Mouse (Mus musculus) fibroblast of lung, adult 2 months (primary cell): ENCODE measurements at regions not wholly inside any gene's neighbourhood (a gene's known extent, or its start where the extent isn't known, plus 50 kb on each side); places are given as distances from the start of the nearest gene placed in this dataset.
"Not testable (repeated sequence)": the region's sequence is repeated elsewhere in the genome, so short reads cannot be mapped to it uniquely, and the experiment has no call there.

Experiments used
- DNase-seq: peaks from one replicate; pipeline ENCODE4 v3.0.0-alpha.2; 2011; ENCODE audit warnings: low read depth

DNA sequence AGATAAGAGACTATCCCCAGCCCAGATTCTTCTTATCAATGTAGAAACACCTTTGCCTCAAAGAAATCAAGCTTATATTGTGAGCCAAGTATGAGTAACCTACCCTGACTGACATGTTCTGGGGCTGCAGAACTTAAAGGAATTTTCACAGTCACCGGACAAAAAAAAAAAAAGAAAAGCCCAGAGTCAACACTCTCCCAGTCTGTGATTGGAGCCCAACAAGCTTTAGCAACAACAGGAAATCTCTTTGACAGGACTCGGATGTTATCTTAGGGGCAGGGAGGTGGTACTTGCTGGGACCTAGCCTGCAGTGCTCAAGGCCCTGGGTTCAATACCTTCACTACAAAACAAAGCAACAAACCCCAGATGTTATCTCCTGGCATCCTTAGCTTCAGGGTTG is 114.2 kb downstream of the Nectin1 start:
- DNase-seq, result no peak

DNA sequence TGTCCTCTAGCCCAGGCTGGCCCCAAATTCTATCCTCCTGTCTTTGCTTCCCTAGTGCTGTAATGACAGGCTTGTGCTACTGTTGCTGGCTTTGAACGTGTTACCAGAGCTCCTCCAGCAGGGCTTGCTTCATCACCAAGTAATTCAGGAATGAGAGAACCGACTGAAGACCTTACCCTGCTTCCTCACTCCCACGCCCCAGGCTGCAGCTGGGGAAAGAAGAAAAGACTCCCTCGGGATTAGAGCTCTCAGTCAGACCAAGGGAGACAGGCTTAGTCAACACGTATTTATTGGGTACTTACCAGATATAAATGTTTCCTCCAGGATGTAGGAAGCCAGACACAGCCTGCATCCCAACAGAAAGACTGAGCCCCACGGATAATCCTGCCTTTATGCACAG is 115.0 kb downstream of the Nectin1 start:
- DNase-seq, result no peak

DNA sequence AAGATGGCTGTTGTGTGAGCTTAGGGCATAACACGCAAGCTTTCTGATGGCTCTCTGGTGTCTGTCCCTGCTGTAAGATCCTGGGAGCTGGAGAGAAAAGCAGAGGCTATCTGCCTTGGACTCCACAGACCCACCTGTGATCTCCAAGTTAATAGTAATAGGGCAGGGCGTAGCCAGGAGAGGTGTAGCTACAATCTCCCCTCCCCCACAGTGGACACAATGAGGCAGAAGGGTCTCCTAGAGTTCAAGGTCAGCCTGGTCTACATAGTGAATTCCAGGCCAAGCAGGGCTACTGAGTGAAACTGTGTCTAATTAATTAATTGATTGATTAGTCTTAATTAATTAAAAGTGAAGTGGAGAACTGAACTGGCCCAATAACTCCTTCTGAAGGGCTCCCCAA is 116.5 kb downstream of the Nectin1 start:
- no peak for DNase-seq

DNA sequence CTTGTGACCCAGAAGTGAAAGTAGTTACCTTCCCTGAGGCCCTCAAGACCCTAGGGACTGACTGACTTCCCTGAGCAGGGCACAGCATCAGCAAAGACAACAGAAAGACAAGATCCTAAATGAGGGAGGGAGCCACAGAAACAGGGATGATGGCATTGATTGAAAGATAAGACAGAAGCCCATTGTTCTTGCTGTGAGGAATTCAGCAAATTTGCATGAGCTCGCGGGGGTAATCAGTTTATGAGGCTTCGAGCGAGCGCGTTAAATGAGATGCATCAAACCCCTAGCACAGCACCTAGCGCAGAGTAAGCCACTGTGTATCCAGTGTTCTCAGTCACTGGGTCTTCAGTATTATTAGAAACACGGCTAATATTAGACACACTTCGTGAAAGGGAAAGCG is 117.6 kb downstream of the Nectin1 start:
- no peak for DNase-seq

DNA sequence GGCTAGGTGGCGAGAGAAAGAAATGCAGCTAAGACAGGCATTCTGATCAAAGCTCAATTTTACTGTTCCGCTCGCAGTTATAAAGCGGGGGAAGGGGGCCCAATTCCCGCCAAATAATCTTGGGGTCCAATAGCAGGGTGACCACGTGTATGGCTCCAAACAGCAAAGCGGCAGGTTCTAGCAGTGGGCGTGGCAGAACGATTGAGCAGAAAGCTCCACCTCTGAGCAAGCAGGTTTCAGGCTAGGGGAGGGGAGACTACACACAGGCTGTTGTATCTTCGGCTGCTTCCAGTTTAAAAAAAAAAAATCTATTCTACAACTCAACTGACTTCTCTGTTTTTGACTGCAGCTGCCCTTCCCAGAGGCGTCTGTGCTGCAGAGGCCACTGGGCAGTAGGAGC is 118.2 kb downstream of the Nectin1 start:
- DNase-seq, result not testable (repeated sequence)

DNA sequence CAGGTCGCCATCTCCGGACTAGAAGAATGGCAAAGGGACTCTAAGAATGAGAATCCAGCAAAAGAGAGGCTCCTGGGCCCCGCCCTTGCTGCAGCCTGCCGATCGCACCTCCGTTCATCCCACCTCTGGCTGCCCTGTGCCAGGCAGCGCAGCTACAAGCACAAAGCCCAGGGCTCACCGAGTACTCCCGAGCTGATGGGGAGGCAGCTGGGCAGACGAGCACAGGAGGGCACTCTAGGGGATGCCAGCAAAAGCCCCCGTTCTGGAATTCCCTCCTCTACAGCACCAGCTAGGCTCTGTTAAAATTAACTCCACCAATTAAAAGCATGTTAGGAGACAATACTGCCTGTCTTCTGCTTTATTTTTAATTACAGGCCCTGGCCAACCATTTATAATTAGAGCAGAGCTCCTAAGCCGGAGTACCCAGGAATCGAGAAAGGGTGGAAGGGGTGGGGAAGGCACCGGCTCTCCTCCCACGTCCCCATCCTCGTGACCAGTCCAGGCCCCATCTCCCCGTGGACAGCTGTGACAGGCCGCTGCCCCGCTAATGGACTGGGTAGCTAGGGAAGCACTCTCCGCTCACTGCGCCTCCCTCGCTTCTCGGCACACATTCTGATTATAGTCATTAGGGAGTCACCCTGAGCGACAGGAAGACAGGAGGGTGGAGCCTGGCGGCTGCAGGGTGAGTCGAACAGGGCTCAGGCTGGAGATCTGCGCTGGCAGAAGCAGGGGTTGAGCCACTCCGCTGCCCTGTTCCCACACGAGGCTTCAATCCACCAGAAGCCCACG is 120.0 kb downstream of the Nectin1 start:
- no peak for DNase-seq

DNA sequence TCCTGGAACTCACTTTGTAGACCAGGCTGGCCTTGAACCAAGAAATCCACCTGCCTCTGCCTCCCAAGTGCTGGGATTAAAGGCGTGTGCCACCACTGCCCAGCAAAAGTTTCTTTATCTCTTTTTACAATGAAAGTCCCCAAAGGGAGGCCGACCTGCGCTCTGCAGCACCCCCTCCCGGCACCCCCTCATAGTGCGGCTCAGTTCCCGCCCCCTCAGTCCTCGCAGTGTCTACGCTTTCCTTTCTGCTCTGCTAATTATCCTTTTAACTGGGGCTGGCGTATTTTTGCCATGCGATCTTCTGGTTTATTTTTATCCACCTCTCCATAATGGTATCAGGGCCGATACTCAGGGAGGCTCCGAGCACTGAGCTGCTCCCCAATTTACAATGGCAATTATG is 123.0 kb downstream of the Nectin1 start:
- DNase-seq, result no peak

DNA sequence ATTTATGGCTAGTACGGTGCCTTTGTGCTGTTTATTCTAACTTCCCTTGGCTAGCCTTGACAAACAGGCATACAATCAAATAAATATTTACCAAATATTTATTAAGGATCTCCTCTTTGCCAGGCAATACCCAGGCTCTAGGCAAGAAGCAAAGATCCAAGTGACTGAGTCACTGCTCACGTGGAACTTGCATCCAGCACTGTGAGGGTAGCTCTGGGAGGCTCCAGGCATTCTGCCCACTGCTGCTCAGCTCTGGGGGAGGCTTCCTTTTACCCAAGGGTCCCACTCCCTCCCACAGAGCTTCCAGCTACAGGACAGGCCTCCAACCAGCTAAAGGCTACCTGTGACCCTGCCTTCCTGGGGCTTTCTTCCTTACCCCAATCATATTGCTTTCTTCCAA is 130.1 kb downstream of the Nectin1 start:
- DNase-seq, result peak; percentile 74

DNA sequence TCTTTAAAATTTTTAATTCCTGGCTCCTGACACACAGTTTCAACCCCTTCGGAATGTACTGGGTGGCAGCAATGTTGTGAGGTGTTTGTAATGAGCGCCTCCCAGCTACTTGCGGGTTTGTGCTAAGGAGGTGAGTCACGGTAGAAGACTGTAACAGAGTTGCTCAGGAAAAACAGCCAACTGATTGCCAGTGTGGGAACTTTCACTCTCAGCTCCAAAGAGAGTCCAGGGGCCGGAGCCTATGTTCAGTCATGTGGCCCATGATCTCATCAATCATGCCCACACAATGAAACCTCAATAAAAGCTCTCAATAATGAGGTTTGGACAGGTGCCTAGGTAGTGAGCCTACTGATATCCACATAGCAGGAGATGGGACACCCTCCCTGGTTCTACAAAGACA is 130.5 kb downstream of the Nectin1 start:
- peak; percentile 95 for DNase-seq

DNA sequence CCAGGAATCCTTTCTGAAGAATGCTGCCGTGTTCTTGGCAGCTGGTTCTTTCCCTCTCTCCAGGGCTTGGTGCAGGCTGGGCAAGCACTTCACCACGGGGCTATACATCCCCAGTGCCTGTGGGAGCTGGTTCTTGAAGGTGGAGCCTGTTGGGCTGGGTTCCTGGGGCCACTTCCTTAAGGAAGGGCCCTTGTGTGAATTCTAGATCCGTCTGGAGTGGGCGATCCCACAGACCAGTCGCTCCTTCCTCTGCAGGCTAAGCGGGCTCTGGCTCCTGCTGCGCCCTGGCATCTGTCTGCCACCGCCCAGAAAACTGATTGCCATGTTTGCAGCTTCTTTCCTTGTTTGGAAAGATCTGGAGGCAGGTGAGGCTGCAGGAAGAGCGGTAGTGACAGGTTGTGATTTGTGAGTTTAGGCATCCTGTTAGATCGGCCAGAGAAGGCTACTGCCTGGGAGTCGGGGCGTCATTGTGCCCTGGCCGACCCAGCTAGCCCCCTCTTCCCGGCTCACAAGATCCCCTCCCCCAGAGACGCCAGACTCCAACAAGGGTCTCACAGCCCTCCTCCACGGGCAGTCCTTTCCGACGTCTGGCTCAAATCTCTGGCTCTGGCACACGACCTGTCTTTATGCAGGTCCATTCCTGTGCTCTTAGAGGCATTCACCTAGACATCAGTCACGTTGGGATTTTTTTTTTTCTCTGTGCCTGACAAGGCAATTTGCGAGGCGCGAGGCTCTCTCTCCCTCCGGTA is 135.6 kb downstream of the Nectin1 start:
- no peak for DNase-seq

DNA sequence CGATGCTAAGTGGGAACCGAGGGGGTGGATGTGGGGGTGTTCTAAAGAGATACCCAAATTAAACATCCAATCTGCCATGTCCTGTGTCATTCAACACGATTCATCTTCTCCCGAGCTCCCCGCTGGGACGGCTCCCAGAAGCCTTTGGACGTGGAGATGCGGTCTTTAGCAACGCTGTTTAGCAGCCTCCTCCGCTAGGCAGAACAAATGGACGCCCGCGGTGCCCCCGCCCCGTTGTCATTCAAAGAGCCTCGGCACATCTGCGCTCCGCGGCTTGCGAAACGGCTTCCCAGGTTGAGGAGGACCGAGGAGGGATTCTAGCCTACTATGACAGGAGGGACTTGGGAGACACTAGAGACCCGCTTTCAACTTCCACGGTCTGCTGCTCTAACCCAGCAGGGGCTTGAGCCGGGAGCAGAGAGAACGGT is 136.2 kb downstream of the Nectin1 start:
- DNase-seq, result no peak

DNA sequence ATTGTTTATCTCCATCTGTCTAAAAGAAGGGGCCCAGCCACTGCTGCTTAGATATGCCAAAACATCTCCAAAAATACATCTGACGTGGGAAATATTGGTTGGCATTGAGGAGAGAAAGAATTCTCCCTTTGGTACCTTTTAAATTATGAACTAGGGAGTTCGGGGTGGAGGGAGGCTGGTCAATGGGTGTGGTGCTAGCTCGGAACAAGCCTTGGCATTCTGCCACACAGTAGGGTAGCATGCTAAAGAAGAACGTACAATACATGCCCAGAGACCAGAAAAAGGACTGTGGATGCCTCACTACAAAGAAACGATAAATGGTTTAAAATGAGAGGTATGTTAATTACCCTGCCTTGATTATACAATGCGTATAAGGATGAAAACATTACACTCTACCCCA is 149.3 kb downstream of the Nectin1 start:
- DNase-seq, result no peak

DNA sequence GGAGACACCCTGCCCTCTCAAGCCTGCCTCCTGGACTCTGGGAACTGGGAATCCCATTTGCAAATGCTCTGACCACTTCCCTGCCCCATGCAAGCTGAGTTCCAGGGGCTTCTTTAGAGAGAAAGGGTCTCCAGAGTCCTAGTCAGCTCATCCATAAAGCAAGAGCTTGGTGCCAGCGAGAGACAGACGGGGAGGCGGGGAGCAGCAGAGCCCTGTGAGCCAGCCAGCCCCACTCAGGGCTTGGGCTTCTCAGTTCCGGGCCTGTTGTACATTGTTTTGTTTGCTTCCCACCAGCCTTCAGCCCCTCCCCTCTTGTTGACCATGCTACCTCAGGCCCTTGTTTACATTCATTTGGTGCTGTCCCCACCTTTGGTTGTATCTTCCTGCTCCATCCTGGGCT is 143.9 kb upstream of the Thy1 start:
- DNase-seq, result no peak

DNA sequence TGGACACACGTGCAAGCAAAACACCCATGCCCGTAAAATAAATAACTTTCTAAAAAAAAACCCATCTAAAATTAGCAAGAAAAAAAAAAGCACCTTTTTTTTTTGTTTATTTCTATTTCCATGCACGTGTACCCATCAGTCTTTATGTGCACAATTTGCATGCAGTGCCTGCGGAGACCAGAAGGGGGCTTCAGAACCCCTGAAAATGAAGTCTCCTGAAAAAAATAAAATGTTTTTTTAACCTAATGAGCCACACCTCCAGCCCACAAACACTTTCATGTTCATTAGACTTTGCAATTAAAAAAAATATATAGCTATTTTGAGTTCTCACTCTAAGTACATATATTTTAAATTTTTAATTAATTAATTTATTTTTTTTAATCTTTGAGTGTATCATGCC is 134.9 kb upstream of the Thy1 start:
- no peak for DNase-seq

DNA sequence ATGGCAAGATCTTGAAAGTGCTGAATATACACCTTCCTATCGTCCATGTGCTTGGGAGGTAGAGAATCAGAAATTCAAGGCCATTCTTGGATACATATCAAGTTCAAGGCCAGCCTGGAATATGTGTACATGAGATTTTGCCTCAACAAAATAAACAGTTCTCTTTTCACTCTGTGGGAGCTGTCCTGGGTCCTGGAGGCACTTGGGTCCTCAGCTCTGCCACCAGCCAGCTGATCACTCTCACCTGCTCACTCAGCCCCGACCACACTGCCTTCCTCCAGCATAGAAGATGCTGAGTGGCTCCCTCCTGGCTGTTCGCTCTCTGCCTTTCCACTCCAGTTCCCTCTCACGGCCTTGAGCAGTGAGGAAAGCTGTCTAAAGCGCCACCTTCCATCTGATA is 128.2 kb upstream of the Thy1 start:
- no peak for DNase-seq

DNA sequence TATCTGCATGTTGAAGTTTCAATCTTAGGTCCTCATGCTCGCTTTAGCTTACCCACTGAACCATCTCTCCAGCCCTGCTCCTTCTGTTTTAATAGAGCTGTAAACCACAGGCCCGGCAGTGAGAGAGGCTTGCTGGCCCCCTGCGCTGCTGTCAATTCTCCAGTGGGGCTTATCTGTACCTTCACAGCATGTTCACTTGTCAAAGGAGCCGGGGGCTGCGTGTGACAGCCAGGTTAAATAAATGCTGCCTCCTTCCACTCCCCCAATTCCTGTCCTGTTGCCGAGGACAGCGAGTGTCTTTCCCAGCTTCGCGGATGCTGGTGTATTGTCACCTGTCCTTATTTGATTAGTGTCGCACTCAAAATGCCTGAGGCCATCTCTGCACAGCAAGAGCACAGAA is 125.7 kb upstream of the Thy1 start:
- DNase-seq, result no peak

DNA sequence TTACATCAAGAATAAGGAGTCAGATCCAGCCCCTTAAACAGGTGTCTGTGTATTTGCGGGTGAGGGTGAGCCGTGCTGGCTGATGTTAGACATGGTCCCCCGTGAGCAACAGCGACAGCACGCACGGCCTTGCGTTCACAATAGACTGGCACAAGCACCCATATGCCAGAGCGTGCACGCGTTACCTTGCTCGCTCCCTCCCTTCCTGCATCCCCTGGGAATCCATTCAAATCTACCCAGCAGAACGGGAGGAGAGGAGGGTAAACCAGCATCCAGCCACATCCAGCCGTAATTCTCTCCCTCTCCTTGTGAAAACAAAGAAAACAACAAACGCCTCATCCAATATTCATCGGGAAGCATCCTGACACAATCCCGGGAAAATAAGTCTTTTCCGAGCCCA is 124.2 kb upstream of the Thy1 start:
- no peak for DNase-seq

DNA sequence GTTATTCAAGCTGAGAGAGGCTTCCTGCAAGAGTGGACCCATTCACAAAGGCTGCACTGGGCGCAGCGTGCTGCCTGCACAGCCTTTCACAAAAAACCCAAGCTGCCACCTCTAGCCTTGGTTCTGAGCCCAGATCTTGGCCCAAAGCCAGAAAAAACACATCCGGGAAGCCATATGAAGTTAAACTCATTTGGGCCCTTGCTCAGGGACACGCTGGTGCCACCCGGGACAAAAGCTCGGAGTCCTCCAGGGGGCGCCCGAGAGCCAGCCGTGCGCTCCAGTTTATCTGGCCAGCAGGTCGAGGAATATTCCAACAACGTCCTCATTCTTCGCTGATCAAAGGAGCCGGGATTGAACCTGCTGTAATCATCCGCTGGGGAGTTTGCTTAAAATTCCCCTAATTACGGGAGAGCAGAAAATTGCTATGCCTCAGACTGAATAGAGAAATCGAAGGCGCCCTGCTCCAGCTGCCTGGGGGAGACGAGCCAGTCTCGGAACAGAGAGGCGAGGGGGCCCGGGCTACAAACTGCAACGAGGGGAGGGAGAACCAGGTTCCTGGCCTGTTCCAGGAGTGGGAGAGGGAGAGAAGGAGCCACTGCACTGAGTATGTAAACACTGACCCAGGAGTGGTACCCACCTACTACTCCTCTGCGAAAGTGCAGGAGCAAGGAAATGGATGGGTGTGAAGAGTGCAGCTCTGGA is 123.0 kb upstream of the Thy1 start:
- peak; percentile 28 for DNase-seq

DNA sequence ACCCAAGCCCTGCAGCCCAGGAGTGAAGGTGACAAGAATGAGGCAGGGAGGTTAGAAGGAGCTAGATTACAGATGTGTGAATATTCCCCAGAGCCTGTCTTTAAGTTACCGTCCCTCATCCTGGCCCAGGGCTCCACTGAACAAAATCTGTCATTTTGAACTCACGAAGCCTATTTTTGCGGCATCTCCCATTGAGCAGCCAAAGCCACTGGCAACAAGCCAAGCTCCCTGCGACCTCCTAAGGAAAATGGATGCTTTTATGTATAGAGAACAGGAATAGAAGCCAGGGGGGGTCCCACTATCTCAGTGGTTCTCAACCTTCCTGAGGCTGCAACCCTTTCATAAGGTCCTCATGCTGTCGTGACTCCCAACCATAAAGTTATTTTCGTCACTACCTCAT is 121.0 kb upstream of the Thy1 start:
- no peak for DNase-seq

DNA sequence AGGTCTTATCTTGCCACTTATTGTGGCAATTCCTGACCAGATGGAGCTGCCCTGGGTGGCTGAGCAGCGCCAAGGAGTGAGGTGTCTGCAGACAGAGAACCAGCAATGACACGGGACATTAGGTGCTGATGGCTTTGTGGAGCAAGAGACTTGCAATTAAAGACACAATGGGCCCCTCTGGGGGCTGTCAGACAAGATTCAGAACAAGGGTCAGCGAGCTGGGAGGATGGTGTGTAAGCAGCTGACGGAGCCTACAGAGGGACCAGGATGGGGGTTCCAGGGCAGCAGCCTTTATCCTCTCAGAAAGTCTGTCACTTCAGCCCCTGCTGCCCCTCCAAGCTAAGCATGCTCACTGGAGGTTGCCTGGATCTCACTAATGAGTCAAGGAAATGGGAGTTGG is 120.1 kb upstream of the Thy1 start:
- no peak for DNase-seq

DNA sequence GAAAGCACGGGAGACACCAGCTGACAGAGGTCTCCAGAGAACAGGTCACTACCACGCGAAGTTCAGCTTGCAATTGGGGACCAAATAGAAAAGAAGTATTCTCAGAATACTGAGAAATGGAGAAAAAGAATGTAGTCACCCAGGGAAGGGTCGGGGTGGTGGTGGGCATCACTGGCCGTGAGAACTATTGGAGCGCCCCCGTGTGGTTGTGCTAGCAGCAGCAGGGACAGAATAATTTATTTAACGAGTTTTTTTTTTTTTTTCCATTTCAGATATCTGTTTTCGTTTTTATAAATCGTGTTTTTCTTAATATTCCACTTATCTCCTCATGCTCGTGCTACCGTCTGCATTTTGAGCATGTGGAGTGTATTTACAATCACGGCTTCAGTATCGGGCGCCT is 118.4 kb upstream of the Thy1 start:
- DNase-seq, result peak; percentile 10

DNA sequence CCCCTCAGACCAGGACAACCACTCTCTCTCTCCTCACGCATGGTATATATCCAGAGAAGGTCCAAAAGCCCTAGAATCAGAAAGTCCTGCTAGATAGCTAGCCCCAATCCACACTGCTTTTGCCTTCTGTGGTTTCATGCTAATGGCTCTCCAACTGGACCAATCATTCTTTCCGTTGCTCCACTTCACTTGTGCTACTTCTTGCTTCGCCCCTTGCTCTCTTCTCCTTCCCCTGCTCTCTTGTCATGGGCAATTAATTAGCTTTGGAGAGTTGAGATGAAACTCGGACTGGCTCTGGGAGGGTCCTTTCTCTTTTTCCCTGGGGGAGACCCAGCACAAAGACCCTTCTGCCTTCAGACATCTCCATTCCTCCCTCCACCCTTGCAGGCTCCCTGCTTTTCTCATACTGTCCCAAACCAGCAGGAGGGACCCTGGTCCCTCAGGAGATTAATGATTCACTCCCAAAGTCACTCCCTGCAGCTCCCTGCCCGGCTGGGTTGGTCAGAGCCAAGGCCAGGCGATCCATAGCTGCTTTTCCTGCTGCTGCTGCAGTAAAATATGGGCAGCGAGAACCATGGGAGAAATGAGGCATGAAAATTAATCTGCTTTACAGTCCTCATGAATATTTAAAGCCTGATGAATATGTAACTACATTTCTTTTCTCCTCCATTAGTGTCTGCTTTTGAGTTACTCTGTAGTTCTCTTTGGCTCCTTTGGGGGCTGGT is 113.7 kb upstream of the Thy1 start:
- DNase-seq, result no peak

DNA sequence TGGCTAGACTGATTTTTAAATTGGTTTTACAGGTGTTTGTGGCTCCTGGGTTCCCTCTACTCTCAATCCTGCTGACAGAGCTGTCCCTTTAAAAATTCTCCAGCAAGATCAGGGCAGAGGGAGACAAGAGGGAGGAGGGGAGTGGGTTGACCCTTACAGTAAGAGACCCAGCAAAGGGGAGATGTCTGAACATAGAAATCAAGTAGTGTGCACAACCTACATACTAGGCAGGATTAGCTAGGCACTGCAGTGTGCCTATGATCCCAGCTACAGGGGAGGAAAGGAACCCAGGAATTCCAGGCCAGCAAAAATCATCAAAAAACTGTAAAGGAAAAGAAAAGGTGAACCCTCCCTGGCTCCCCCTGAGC is 113.2 kb upstream of the Thy1 start:
- DNase-seq, result no peak
